Mouse (Mus musculus) midbrain, embryonic 14.5 days (tissue): ENCODE measurements around the gene Grin3b. TPM values are rescaled to one million over a fixed set of nuclear protein-coding genes. Genes with fewer than 3 reads are reported as not detected.
"Not testable (repeated sequence)": the region's sequence is repeated elsewhere in the genome, so short reads cannot be mapped to it uniquely, and the experiment has no call there.

Experiments used
- ATAC-seq: fragments of 200-750 bp; cut with Nextera tagmentation; 2 replicates; pipeline ENCODE4 v1.8.0; 2017; ENCODE audit warnings: moderate number of reproducible peaks, moderate library complexity; ENCODE audit not compliant: low FRiP score, low TSS enrichment
- DNase-seq: peaks from one replicate; pipeline ENCODE4 v3.0.0-alpha.2; 2015
- H3K27ac ChIP-seq: fragments of 300-500 bp; sonication (generic); replicated peaks from 2 replicates; pipeline ENCODE4 v1.5.1; 2014; ENCODE audit warnings: mild to moderate bottlenecking, low read depth, low read length, moderate library complexity
- H3K27me3 ChIP-seq: fragments of 300-500 bp; sonication (generic); 2 replicates; pipeline ENCODE4 v1.6.1; 2014; ENCODE audit warnings: low read length, control low read depth, mixed read lengths; ENCODE audit not compliant: control insufficient read depth, insufficient read depth
- H3K36me3 ChIP-seq: fragments of 300-500 bp; sonication (generic); 2 replicates; pipeline ENCODE4 v1.6.1; 2014; ENCODE audit warnings: low read length, control low read depth; ENCODE audit not compliant: control insufficient read depth, insufficient read depth
- H3K4me1 ChIP-seq: fragments of 300-500 bp; sonication (generic); 2 replicates; pipeline ENCODE4 v1.6.1; 2014; ENCODE audit warnings: mild to moderate bottlenecking, antibody characterized with exemption, low read length, control low read depth; ENCODE audit not compliant: control insufficient read depth, insufficient read depth
- H3K4me2 ChIP-seq: fragments of 300-500 bp; sonication (generic); 2 replicates; pipeline ENCODE4 v1.6.1; 2014; ENCODE audit warnings: mild to moderate bottlenecking, low read length, moderate library complexity
- H3K4me3 ChIP-seq: fragments of 300-500 bp; sonication (generic); replicated peaks from 2 replicates; pipeline ENCODE4 v1.5.1; 2014; ENCODE audit warnings: low read depth, low read length
- H3K9ac ChIP-seq: fragments of 300-500 bp; sonication (generic); replicated peaks from 2 replicates; pipeline ENCODE4 v1.6.1; 2014; ENCODE audit warnings: mild to moderate bottlenecking, low read length, moderate library complexity
- H3K9me3 ChIP-seq: fragments of 300-500 bp; sonication (generic); 2 replicates; pipeline ENCODE4 v1.6.1; 2016; ENCODE audit warnings: low read length, control low read depth, mixed read lengths; ENCODE audit not compliant: control insufficient read depth
- WGBS: fragments of 180-500 bp; shearing (Covaris S2); extraction: QIAGEN DNeasy Blood & Tissue Kit; methylation state at CpG from one replicate; pipeline ENCODE4 v1.1.7; 2014; 5-methylcytosine and 5-hydroxymethylcytosine counted together
- polyA plus RNA-seq: library from polyadenylated mRNA; unstranded; fragments of >200 nt; fragmentation: Nextera tagmentation; extraction: Ambion mirVana; gene quantifications from 2 replicates; pipeline ENCODE4 v1.2.1, GENCODE M21; 2014

Grin3b gene
- polyA plus RNA-seq, 1 experiment from 2014 or later: 0.39 TPM

DNA sequence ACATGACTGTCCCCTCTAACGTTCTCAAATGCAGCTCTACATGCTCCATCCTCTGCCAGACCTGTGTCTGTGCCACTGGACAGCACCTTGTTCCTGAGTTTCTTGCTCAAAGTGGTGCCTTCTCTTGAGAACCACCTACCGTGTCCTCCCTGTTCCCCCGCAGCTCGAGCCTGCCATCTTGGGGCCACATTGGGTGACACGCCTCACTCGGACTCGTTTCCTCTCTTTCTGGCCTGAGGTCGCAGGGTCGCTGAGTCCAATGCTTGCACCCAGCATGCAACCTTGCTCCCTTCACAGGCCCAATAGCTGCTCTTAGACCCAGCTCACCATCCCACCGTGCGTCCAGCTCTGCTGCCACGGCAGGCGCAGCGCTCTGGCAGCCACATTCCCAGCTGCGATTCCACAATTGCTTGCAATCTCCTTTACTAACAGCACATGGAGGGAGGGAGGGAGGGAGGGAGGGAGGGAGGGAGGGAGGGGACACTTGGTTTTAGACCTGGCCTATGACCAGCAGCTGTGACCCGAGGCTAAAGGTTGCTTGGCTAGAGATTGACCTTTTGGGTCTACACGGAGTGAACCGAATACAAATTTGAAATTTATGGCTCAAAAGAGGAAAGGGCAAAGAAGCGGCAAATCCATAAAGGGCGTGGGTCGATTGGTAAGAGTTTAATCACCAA lies 12.2 kb upstream of the Grin3b start:
- no peaks in the 10 kb centered on the region; the same call in 1 of the 2 replicates for H3K27me3 ChIP-seq
- H3K4me3 ChIP-seq: no peak overlapping the region
- 13% methylated on average over 21 of the region's 21 CpGs for WGBS
- ATAC-seq (no peak), DNase-seq (peak; percentile 69)
- no peak overlapping the region for H3K27ac ChIP-seq
- H3K9ac ChIP-seq: no peak overlapping the region; the same call in 1 of the 2 replicates
- H3K9me3 ChIP-seq: no peaks in the 10 kb centered on the region
- peaks cover 6% of the 10 kb centered on the region; the same call in 1 of the 2 replicates for H3K4me1 ChIP-seq
- H3K36me3 ChIP-seq: peaks cover 15% of the 10 kb centered on the region
- no peak overlapping the region for H3K4me2 ChIP-seq

- H3K9ac ChIP-seq, H3K27me3 ChIP-seq, ATAC-seq, DNase-seq, H3K27ac ChIP-seq, H3K4me1 ChIP-seq, H3K9me3 ChIP-seq: not testable (repeated sequence)
- 36% methylated on average over 10 of the region's 10 CpGs for WGBS
- Histone ChIP-seq H3K4me3 (peak overlapping the region; percentile 90; the same call in 1 of the 2 replicates), H3K4me2 (peak overlapping the region; percentile 82; the same call in 1 of the 2 replicates), H3K36me3 (peaks cover 23% of the 10 kb centered on the region)
Observed at GRCm38 (mm10) chr10:79959412-79959811, 11.1 kb upstream of the Grin3b start.

DNA sequence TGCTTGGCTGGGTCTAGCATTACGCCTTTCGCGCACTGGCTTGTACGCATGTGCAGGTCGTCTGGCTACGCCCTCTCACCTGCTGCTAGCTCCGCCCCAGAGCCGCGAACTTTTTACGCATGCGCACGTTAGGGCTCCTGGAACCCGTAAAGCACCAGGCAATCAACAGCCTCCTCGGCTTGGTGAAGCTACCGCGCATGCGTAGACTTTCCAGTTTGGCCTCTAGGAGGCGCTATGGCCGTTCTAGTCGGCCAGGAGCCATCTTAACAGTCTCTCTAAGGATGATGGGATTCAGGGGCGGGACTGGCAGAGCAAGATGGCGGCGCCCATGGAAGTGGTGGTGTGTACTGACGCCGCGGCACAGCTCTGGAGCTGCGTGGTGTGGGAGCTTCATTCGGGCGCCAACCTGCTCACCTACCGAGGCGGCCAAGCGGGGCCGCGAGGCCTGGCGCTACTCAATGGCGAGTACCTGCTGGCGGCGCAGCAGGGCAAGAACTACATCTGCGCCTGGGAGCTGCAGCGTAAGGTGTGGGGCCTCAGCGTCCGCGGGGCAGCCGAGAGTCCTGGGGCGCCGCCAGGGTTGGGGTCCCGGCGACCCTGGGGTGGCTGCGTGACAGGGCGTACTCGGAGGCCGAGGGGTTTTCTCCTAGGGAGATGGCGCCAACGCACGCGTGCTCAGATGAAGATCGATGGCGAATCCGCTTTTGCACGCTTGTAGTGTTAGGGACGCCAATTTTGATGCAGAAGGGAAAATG lies 10.5 kb upstream of the Grin3b start, which contains the start of gene Wdr18:
TSS of gene Wdr18 (plus strand) at position 306 of the 755 bp plus-strand sequence.
- Histone ChIP-seq H3K27me3 (no peaks in the 10 kb centered on the region; the same call in 1 of the 2 replicates), H3K4me2 (peak within 1 kb of the TSS; percentile 82), H3K36me3 (peaks cover 29% of the 10 kb centered on the region), H3K9me3 (no peaks in the 10 kb centered on the region), H3K9ac (peak within 1 kb of the TSS; percentile 74), H3K4me3 (peak within 1 kb of the TSS; percentile 90), H3K4me1 (peaks cover 6% of the 10 kb centered on the region; the same call in 1 of the 2 replicates), H3K27ac (peak within 1 kb of the TSS; percentile 71)
- WGBS: under 1% methylated on average over 61 of the region's 61 CpGs
- peak; percentile 100 for DNase-seq
- peak; percentile 94 for ATAC-seq

DNA sequence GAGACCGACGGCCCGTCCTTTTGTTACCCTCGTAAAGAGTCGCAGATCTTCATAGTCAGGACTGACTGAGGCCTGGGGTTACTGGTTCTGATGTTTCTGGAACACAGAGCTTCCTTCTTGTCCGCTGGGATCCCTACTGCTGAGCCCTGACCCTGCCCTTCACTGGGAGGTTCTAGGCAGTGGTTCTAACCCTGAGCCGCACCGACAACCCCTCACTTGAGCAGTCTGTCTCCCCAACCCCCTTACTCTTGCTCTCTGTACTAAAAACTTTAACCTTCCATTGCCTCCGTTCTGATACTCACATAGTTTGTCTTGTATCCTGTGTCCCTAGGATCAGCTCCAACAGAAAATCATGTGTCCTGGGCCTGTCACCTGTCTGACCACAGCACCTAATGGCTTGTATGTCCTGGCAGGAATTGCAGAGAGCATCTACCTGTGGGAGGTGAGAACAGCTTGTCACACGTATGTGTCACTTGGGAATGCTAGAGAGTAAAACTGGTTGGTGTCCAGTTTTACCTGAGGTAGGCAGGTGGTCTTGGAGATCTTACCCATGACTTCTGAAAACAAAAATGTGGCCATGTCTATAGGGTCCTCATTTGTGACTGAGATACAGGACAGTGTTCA lies 9.7 kb upstream of the Grin3b start:
- 18% methylated on average over 10 of the region's 10 CpGs for WGBS

DNA sequence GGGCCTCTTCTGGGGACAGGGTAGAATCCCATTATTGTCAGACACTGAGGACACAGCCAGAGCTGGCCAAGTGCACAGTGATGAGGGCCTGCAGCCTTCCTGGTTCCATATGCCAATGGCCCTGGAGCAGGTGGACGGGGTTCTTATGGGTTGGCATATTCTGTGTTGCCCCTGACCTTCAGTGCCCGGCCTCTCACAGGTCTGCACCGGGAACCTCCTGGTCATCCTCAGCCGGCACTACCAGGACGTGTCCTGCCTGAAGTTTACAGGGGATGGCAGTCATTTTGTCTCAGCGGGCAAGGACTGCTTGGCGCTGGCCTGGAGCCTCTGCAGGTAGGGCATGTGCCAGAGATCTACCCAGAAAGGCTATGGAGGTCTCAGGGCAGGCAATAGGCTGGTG lies 5.8 kb upstream of the Grin3b start:
- H3K36me3 ChIP-seq: peaks cover 62% of the 10 kb centered on the region
- H3K4me3 ChIP-seq: no peak overlapping the region
- H3K27ac ChIP-seq: no peak overlapping the region
- WGBS: 95% methylated on average over 7 of the region's 7 CpGs
- no peaks in the 10 kb centered on the region for H3K9me3 ChIP-seq
- H3K4me2 ChIP-seq: no peak overlapping the region
- H3K4me1 ChIP-seq: peaks cover 6% of the 10 kb centered on the region; the same call in 1 of the 2 replicates
- no peak for ATAC-seq
- peaks cover 6% of the 10 kb centered on the region; the same call in 1 of the 2 replicates for H3K27me3 ChIP-seq
- no peak overlapping the region for H3K9ac ChIP-seq
- no peak for DNase-seq

More for the DNA sequence above, 9.7 kb upstream of the Grin3b start:
- Histone ChIP-seq H3K27ac (no peak overlapping the region; the same call in 1 of the 2 replicates), H3K9ac (peak overlapping the region; percentile 74), H3K4me2 (peak overlapping the region; percentile 82), H3K4me3 (peak overlapping the region; percentile 90), H3K36me3 (peaks cover 36% of the 10 kb centered on the region), H3K9me3 (no peaks in the 10 kb centered on the region), H3K27me3 (no peaks in the 10 kb centered on the region; the same call in 1 of the 2 replicates), H3K4me1 (peaks cover 6% of the 10 kb centered on the region; the same call in 1 of the 2 replicates)
- no peak for ATAC-seq
- no peak for DNase-seq

DNA sequence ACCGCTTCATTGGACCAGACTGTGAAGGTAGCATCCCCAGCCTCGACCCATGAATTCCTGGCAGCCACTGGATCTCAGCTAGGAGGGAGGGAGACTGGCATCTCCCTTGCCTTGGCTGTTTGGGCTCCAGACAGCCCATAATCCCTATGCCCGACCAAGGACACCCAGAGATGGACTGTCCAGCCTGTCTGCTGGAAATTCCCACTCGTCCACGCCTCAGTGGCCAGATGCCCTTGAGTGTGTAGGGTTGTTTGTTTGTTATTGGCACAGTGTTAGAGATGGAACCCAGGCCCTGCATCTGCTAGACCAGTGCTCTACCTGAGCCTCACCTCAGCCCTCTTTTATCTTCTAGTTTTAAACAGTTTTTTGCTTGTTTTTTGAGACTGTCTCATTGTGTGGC lies 5.2 kb upstream of the Grin3b start:
- ATAC-seq: no peak
- Histone ChIP-seq H3K9me3 (no peaks in the 10 kb centered on the region), H3K4me1 (peaks cover 6% of the 10 kb centered on the region; the same call in 1 of the 2 replicates), H3K4me2 (no peak overlapping the region), H3K36me3 (peaks cover 62% of the 10 kb centered on the region), H3K27me3 (peaks cover 12% of the 10 kb centered on the region; the same call in 1 of the 2 replicates), H3K9ac (no peak overlapping the region), H3K4me3 (no peak overlapping the region), H3K27ac (no peak overlapping the region)
- WGBS: 94% methylated on average over 5 of the region's 5 CpGs
- no peak for DNase-seq

GRCm38 (mm10) chr10:79966886-79967400 lies 3.6 kb upstream of the Grin3b start:
- 96% methylated on average over 5 of the region's 5 CpGs for WGBS
- DNase-seq (no peak), ATAC-seq (no peak)
- peaks cover 28% of the 10 kb centered on the region; the same call in 1 of the 2 replicates for H3K27me3 ChIP-seq
- H3K27ac ChIP-seq: no peak overlapping the region
- no peaks in the 10 kb centered on the region; the same call in 1 of the 2 replicates for H3K4me1 ChIP-seq
- no peaks in the 10 kb centered on the region for H3K9me3 ChIP-seq
- H3K36me3 ChIP-seq: peaks cover 62% of the 10 kb centered on the region
- no peak overlapping the region for H3K4me2 ChIP-seq
- no peak overlapping the region for H3K4me3 ChIP-seq
- H3K9ac ChIP-seq: no peak overlapping the region

DNA sequence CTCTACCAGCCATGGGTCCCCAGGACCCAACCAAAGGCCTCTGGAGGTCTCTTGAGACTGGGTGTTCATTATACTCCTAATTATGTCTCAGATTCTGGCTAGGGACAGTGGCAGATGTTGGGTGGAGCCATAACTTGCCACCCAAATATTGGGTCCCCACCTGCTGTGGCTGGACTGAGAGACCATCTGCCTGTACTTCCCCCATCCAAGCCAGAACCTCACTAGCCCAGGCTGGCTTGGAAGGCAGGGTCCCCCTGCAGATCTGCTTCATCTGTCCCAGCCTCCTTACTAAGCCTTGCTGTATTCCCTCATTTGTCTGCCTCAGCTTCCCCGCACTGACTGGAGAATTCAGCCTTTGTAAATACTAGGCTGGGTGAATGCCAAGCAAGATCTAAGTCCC lies 2.3 kb upstream of the Grin3b start:
- Histone ChIP-seq H3K27ac (no peak overlapping the region), H3K4me3 (no peak overlapping the region), H3K9ac (no peak overlapping the region), H3K4me1 (no peaks in the 10 kb centered on the region; the same call in 1 of the 2 replicates), H3K9me3 (no peaks in the 10 kb centered on the region), H3K27me3 (peaks cover 31% of the 10 kb centered on the region; the same call in 1 of the 2 replicates), H3K36me3 (peaks cover 51% of the 10 kb centered on the region), H3K4me2 (no peak overlapping the region)
- 73% methylated on average over 1 of the region's 1 CpGs for WGBS
- no peak for DNase-seq
- ATAC-seq: no peak
